ENCODE assay signal across 8 mouse cellular contexts in genomic region chr19:43388017-43388904, GRCm38 (mm10). TPM values are rescaled to one million over a fixed set of nuclear protein-coding genes. Genes with fewer than 3 reads are reported as not detected.
DNase-seq lines count a peak whose midpoint lies in the region; ATAC-seq lines count a peak whose summit lies in the region.

Gene Hpse2, minus strand, starts transcription at chr19:43388355.

- H3K4me3 ChIP-seq in heart, embryonic 12.5 days = peak within 1 kb of the TSS; percentile 35
- 0 out of 2 replicates have a peak within 1 kb of the TSS, but pooled peaks have one; percentile 1 for H3K4me3 ChIP-seq in hindbrain, embryonic 12.5 days
- no peak within 1 kb of the TSS for H3K4me3 ChIP-seq in midbrain, embryonic 16.5 days (ENCODE audit: low read depth, low read length)

- H3K4me1 ChIP-seq in heart, embryonic 12.5 days (replicated peaks) = peaks cover 24% of the 10 kb centered on the region
- H3K4me1 ChIP-seq in hindbrain, embryonic 12.5 days = peaks cover 24% of the 10 kb centered on the region
- H3K4me1 ChIP-seq in midbrain, embryonic 16.5 days (ENCODE audit: control insufficient read depth, insufficient read depth, low read length) = peaks cover 18% of the 10 kb centered on the region

- WGBS in heart, embryonic 12.5 days = 2% methylated on average over 18 of the region's 18 CpGs
- 4% methylated on average over 18 of the region's 18 CpGs for WGBS in hindbrain, embryonic 12.5 days
- WGBS in midbrain, embryonic 16.5 days = 4% methylated on average over 18 of the region's 18 CpGs

- ATAC-seq in heart, embryonic 12.5 days (ENCODE audit: insufficient number of reproducible peaks, low FRiP score) = no peak
- ATAC-seq in hindbrain, embryonic 12.5 days (ENCODE audit: low FRiP score) = no peak
- no peak for ATAC-seq in midbrain, embryonic 16.5 days

- intact Hi-C loops in heart, postnatal 36 days (cut with DNase I) = loop anchor here (10.0 kb wide), 1 partner anchor 227 kb away; the partner anchor contains the start of gene Nkx2-3

- H3K27ac ChIP-seq in heart, embryonic 12.5 days (ENCODE audit: poor library complexity, severe bottlenecking) = no peak within 1 kb of the TSS
- no peak within 1 kb of the TSS for H3K27ac ChIP-seq in hindbrain, embryonic 12.5 days
- H3K27ac ChIP-seq in midbrain, embryonic 16.5 days (ENCODE audit: low read length) = no peak within 1 kb of the TSS

- H3K9me3 ChIP-seq in heart, embryonic 12.5 days (replicated peaks) = no peaks in the 10 kb centered on the region
- no peaks in the 10 kb centered on the region for H3K9me3 ChIP-seq in hindbrain, embryonic 12.5 days (replicated peaks)
- no peaks in the 10 kb centered on the region for H3K9me3 ChIP-seq in midbrain, embryonic 16.5 days (replicated peaks; ENCODE audit: control insufficient read depth, low read length, poor library complexity, severe bottlenecking)

- no peaks in the 10 kb centered on the region for H3K36me3 ChIP-seq in heart, embryonic 12.5 days
- no peaks in the 10 kb centered on the region for H3K36me3 ChIP-seq in hindbrain, embryonic 12.5 days
- no peaks in the 10 kb centered on the region for H3K36me3 ChIP-seq in midbrain, embryonic 16.5 days (ENCODE audit: control insufficient read depth, insufficient read depth, low read length)

- peaks cover 56% of the 10 kb centered on the region for H3K27me3 ChIP-seq in heart, embryonic 12.5 days (replicated peaks)
- H3K27me3 ChIP-seq in hindbrain, embryonic 12.5 days = peaks cover 67% of the 10 kb centered on the region
- H3K27me3 ChIP-seq in midbrain, embryonic 16.5 days (ENCODE audit: control insufficient read depth, insufficient read depth, low read depth, low read length) = peaks cover 25% of the 10 kb centered on the region

- no peak for DNase-seq in heart, postnatal 36 days
- peak; percentile 47 for DNase-seq in embryo, embryonic 11 days
- DNase-seq in cerebellum, adult 18-20 months = no peak
- no peak for DNase-seq in kidney, postnatal 10 days
- DNase-seq in layer of hippocampus, postnatal 14 days (ENCODE audit: low spot score in 2 of 2) = no peak

- H3K4me2 ChIP-seq in heart, embryonic 12.5 days = peak within 1 kb of the TSS; percentile 75
- peak within 1 kb of the TSS; percentile 36 for H3K4me2 ChIP-seq in hindbrain, embryonic 12.5 days (replicated peaks)
- peak within 1 kb of the TSS; percentile 30; the same call in 1 of the 2 replicates for H3K4me2 ChIP-seq in midbrain, embryonic 16.5 days (ENCODE audit: low read length)

- H3K9ac ChIP-seq in heart, embryonic 12.5 days = no peak within 1 kb of the TSS
- no peak within 1 kb of the TSS for H3K9ac ChIP-seq in hindbrain, embryonic 12.5 days
- no peak within 1 kb of the TSS for H3K9ac ChIP-seq in midbrain, embryonic 16.5 days (ENCODE audit: low read depth, low read length)

RNA-seq across cellular contexts. Expression of gene Hpse2, which starts in this region (rescaled TPM):
- 0.30 and 0.51 TPM in 2 replicates for polyA plus RNA-seq in heart, embryonic 12.5 days (2016; fragmentation: Nextera tagmentation; extraction: Ambion mirVana)
- total RNA-seq in heart, postnatal 36 days (2021) = under 1 TPM in 1 of 2 experiments, not detected in 1; 0.14 TPM
- polyA plus RNA-seq in hindbrain, embryonic 12.5 days (2016; fragmentation: Nextera tagmentation; extraction: Ambion mirVana) = 1.3 and 1.6 TPM in 2 replicates
- 0.21 and 0.24 TPM in 2 replicates for polyA plus RNA-seq in midbrain, embryonic 16.5 days (2015; fragmentation: Nextera tagmentation; extraction: Ambion mirVana)
- under 1 TPM; 0.07 to 0.43 TPM for total RNA-seq in layer of hippocampus, postnatal 14 days (2021)
